Mouse (Mus musculus) gastrocnemius, postnatal 4 days (tissue): ENCODE measurements around the gene Nlgn1. TPM values are rescaled to one million over a fixed set of nuclear protein-coding genes. Genes with fewer than 3 reads are reported as not detected.

Experiments
- DNase-seq, 2 experiments: peaks; one replicate each; pipeline ENCODE4 v3.0.0; 2021 to 2022; ENCODE audit warnings: low spot score in 2 of 2, mixed read lengths in 2 of 2
- long read RNA-seq, 2 experiments: library from polyadenylated mRNA; stranded (forward); transcript quantifications; one replicate each; pipeline ENCODE4 v2.0.0; 2021
- total RNA-seq, 2 experiments: library from RNA; stranded (reverse); gene quantifications; 2 replicates each; pipeline ENCODE4 v1.2.3; 2021

Nlgn1 gene
- total RNA-seq: 1 to 10 TPM; 1.3 to 1.5 TPM
- long read RNA-seq, experiment 1: 0 reads
- long read RNA-seq, experiment 2, partial matches to known transcripts: 0 of 1 reads
- long read RNA-seq, experiment 2, other reads (novel, unspliced or antisense): 1 of 1 reads

DNA sequence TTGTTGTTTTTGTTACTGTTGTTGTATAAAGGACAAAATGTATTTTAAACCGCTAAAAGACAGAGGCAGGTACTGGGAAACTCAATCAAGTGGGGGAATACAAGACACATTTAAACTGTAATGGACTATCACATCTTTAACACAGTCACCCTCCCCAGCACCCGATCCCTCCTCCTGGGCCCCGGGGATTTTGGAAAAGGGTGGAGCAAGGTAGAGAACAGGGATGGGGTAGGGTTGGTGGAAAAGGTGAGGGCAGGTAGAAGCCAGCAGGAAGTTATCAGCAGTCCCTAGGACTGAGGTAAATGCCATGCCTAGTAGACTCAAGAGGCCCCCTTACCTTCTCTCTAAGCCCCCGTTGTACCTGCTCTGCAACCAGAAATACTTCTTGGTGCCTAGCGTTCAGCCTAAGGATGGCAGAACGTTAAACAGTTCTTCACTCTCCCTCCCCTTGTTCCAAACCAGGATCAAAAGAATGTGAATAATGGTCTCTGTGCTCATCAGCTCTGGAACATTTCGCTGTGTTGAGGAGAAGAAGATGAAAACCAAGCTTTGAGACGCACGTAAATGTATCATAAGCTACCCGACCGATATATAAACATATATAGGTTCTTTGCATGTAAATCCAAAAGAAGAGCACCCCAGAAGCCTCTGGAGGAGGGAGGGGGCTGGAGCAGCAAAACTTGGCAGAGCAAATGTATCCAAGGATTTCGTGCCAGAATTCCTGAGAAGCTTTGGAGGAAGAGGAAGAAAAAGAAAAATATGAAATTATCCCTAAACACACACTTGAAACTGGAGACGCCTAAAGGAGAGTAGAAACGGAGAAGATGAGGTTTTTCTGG is at the start of gene Nlgn1:
Gene Nlgn1 (minus strand): TSS at position 61 of the 839 bp plus-strand sequence.
- DNase-seq: no peak

DNA sequence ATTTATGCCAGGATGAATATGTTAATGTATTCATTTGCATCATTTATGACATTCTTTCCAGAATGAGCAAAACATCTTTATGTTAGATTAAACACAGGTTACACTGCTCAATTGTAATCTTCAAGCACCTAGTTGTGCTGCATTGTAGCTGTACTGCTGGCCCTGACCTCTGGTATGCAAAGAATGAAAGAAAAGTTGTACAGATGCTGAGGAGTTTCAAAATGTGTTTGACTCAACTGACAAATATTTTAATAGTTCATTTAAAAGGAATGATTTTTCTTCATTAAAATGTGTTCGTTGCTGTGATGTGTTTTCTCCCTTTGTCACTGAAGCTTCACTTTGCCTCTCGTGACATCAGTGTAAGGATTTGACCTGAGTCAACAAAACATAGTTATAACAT is 46.0 kb upstream of the Nlgn1 start:
- no peak for DNase-seq

DNA sequence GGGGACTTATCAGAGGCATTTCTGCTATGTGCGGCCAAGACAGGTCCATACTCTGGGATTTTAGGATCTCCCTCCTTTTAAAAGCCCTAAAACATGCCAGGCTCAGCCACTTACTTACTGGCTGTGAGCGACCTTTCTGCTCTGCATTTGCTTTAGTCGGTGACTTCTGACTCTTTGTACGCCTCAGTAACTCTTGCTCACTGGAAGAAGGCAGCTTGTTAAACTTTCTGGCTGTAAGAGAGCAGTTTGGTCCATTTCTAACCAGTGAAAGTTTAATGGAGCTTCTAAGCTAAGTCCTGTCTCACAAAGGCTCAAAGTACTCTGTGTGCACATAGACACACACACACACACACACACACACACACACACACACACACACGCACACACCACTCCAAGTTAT is 22.8 kb upstream of the Nlgn1 start:
- DNase-seq: no peak

DNA sequence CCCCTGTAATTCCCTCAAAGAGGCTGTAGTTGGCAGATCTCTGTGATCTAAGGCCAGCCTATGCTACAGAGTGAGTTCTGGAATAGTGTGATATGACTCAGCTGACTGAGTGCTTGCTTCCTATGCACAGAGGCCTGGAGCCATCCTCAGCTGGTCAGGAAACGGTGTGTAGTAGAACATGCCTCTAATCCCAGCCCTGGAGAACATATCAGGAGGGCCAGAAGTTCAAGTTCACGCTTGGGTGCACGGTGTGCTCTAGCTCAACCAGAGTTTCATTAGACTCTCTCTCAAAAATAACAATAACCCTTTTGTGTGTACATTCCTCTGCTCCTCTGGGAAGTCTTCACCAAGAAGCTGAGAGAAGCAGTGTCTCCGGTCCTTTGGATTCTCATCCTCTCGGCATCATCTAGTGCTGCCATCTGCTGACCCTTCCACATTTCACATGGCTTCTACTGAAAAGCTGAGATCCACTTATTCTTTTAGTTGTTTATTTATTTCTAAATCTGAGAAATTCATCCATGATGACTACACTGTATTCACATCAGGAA is 22.3 kb upstream of the Nlgn1 start:
- no peak for DNase-seq

DNA sequence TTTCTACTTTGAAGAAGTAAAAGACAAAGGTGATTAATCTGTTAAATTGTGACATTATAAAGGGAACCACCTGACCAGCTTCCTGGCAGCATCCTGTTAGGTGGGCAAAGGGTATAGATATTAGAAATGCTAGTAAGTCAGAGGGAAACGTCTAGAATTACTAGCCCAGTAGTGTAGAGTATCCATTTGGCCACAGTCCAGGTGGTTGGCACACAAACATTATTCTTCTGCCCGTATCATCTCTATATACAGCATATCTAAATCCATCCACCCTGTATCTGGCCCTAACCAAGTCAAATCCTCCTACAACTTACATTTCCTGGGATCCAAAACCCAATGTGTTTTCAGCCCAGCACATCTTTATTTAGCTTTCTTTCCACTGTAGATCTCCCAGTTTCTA is 5.2 kb upstream of the Nlgn1 start:
- DNase-seq: no peak

DNA sequence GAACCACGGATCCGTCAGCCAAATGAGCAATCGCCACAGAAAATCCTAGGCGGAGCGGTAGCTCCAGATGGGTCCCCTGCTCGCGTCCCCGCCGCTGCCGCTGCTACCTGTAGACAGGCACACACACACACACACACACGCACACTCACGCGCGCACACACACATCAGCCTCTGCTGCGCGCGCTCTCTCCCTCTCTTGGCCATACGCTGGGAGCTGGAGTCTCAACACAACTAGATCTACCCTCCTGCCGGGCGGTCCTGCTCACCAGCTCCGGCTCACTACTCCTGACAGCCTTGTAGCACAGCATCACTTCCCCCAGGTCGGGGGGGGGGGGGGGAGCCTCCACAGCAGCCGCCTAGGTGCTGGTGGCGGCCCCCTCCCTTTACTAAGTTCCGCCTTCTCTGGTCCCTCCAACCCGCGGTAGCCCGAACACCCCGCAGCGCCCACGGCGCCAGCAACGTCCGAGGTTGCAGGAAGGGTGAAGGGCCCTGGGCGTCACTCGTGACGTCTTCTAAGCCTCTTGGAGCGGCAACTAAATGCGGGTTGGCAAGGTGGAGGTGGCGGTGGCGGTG is 1.1 kb upstream of the Nlgn1 start:
- DNase-seq: peak in 1 of 2 experiments; percentile 7

DNA sequence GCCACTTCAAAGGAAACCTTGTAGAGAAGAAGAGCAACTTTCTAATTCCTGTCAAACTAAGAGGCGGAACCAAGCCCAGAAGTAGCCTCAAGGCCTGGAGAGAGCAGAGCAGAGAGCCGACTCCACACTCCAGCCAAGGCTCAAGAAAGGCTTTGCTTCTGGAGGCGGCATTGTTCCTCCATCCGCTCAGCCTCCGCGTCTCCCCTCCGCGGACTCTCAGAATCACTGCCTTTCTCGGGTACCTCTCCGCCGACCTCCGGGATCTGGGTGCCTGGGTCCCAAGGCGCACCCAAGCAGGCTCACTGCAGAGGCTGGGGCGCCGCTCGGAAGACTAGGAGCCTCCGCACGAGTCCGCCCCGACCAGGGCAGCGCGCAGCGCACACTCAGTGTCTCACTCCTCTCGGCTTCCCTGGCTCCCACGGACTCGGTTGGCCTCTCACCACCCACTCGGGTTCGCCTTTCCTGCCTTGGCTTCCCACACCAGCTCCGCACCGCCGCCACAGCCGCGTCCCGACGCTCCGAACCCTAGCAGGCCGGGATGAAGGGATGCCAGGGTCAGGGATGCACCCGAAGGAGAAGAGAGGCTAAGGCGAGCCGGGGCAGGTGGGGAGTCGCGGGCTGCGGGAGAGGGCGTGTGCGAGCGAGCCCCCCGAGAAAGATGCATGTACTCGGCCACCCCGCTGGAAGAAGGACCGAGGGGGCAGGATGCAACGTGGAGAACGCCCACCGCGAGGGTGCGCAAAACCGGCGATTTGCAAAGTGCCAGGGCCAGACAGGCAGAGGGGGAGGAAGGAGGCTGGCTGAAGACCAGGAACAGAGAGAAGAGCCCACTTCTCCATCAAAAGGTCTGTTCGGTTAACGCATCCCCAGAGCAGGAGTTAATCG is 841 bp downstream of the Nlgn1 start:
- DNase-seq: peak in 1 of 2 experiments; percentile 16

DNA sequence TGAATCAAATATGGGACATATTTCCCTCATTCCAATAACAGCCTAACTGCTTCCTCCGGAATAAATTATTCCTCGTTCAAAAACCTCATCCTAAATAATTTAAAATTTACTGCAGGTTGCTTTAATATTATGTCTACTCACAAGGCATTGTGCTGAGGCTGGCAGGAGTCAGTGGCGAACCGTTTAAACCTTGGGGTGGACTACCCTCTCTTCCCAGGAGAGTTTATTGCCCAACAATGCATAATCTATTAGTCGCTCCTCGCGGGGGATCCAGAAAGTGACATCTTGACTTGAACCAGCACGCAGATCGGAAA is 1.4 kb downstream of the Nlgn1 start:
- no peak for DNase-seq

DNA sequence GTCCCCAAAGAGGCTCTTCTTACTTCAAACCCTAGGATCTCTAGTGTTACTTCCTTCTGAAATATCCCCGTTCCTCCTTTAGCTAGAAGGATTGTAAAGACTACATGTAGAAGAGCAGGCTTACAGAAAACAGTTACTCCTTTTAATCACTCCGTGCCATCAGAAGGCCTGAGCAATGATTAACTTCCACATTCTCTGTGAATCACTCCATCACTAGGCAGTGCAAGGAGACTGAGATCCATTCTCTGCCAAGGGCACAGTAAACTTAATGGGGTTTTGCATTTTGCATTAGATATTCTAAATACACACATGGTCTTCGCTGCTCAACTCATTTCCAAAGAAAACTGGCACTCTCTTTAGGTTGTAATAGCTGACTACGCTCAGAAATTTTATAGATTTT is 2.2 kb downstream of the Nlgn1 start:
- no peak for DNase-seq

DNA sequence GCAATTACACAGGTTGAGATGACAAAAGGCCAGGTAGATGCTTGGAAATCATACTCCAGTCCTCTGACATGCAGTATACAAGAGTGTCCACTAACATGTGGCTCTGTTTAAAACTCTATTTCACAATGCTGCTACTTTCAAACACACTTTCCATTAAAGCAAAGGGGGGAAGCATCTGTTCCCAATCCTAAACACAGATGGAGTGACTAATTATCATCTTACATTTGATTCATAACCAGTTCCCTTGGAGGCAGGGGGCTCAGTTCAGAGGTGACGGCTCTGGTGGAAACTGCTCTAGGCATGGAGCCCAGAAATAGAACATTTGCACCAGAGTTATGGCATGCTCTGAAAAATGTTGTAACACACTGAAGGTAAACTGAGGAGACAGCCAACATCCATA is 7.8 kb downstream of the Nlgn1 start:
- DNase-seq: no peak

DNA sequence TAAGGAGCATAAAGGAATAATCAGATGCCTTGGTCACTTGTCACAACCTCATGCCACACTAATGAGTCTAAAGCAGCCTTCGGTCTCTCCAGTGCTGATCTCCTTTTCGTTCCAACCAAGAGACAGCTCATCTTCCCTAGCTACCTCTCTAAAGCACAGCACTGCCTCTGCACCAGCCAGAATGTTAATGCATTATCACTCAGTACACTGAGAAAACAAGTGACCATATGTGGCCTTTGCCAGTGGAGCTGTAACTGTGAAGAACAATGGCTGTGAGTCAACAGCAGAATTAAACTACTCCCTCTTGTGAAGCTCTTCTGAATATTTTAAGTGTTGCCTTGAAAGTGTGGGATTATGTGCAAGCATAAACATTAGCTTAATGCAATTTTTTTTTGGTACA is 14.9 kb downstream of the Nlgn1 start:
- DNase-seq: no peak

DNA sequence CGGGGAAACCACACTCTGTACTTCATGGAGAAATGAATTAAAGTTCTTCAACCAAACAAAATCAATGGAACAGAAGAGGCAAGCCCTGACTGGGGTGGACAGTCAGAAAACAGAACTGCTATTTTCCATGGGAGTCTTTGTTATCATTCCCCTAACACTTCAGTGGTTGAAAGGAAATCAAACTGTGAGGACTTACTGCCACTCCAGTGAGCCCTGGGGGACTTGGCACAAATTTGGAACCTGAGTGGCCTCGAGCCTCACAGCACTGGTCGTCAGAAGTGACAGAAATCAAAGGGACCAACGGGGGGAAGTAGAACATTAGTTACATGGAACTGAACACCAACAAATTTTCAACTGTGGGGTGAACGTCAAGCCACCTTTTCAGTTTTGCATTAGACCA is 34.4 kb downstream of the Nlgn1 start:
- DNase-seq: no peak

DNA sequence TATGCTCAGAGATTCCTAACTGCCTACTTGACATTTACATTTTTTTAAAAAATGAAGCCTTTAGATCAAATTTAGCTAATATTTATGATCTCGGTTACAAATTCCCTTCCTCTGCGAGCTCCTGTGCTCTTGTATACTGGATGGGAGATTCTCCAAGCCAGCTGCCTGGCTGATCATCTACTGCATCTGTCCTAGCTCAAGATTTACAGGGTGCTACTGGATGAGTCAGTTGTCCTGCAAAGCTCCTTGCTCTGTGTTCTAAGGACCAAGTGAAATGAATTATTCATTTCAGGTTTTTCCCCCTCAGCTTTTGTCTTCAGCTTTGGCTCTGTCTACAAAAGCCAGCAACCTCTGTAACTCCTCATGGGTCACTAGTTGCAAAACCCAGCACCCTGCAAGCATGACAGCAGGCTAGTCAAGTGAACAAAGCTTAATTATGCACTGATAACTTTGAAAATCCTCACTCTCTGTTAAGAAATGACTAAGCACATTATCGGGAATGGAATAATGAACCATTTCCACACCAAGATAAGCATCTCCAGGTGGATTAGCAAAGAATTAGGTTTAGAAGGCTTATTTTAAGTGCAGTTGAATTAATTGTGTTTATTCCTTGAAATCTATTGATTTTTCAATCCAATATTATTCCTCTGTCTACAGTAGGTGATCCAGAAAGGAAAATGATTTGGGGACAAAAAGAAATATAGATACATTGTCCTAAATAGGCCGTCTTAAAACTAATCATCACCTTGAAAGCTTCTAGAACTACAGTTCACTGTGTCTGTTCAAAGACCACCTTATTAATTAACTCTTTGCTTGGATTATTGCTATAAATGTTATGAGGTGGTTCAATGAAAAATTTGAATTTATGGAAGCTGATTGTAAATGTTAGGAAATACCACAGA is 61.1 kb downstream of the Nlgn1 start:
- no peak for DNase-seq

DNA sequence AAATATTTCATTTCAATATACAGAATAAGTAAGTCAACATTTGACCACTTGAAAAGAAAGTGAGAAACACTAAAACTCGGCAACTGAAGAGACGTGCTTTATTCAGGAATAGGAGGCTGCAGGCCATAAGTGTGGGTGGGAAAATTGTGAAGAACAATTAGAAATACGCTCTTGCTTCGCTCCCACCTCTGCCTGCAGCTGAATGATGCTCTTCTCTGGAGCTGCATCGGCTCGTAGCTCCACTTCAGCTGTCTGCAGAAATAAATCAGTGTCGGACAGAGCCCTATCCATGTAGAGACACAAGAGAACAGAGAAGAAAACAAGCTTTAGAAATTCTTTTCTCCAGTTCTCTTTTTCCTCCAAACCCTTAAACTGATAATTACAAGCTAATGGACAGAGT is 85.7 kb downstream of the Nlgn1 start:
- DNase-seq: no peak

DNA sequence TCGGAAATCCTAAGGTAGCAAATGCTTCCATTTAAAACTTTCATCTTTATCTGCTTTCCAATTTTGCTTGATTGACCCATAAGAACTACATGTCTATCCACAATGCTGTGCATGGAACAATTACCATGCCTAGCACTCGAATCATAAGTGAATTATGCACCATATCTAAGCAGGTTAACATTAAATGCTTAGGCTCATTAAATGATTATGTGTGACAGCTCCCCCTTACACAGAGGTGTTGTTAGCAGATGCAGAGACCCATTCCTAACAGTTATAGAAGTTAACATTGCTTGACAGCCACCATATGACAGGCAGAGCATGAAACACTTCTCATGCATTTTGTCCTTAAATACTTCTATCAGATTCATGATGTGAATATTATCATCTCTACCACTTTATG is 89.0 kb downstream of the Nlgn1 start:
- no peak for DNase-seq

DNA sequence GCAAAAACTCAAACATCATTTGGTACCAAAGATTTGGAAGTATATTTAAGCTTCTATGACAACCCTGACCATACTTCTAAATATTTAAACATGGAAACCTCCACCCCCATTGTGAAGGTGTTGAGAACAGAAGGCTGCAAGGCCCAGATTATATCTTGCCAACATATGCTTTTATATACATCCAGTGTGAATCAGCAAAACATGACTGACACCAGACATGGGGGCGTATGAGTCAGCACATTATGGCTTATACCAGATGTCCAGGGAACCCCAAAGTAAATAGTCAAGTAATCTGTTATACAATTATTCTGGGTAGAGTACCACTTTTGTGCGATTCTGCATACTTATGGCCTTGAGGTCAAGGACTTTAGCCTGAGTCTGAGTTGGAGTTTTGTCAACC is 102.3 kb downstream of the Nlgn1 start:
- DNase-seq: no peak

DNA sequence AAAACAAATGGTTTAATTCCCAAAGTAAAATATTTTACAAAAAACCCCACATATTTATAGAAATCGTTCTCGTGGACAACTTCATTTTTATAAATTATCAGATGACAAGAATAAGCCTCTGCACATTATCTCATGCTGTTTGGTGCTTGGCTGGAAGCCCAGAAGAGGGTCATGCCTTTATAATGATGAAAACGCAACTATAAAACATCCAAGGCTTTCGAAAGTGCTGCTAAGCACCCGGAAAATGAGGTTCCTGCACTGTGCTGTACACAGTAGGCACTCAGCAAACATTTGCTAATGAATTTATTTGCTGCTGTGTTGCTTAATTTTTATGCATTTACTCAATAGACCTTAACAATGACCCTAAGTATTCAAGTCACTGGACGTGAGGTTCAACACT is 103.4 kb downstream of the Nlgn1 start:
- DNase-seq: peak in 1 of 2 experiments; percentile 15

DNA sequence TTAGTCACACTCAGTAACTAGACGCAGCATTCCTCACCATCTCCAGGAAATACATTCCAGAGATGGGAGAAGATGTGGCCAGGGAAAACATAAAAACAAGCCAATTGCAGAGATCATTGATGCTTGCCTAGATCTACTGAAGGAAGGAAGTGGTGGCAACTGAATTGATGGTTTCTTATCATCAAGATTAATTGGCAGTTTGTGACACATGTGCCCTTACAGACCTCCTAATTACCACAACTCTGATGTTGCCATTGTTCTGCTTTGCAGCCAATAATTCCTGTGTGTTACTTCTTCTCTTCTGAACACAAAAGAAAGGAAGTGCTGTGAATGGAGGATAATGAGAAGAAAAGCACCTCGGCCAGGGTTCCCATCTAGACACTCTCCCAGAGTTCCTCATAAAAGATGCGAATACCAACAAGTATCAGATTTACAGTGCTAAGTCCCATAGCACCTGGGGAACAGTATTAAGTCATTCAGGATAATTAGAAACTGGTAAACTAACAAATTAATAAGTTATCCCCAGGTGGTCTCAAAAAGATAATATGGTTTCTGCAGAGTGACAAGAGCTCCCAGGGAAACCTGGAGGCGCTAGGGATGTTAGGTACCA is 104.0 kb downstream of the Nlgn1 start:
- no peak for DNase-seq

DNA sequence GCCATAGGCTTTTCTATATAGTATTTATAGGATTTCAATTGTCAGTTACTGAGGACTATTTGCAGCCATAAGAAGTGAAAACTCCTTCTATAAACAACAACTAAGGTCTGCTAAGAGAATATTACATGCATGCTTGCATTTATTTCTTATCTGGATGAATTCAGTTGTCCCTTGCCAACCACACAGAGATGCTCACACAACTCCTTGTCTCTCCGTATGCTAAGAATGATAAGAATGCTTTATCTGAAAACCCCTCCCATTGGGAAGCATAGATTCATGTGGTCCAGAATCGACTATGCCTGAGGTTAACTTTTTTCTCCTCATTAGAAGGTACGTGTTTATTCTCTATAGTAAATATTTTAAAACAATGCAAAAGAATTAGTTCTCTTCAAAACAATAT is 108.8 kb downstream of the Nlgn1 start:
- DNase-seq: no peak

DNA sequence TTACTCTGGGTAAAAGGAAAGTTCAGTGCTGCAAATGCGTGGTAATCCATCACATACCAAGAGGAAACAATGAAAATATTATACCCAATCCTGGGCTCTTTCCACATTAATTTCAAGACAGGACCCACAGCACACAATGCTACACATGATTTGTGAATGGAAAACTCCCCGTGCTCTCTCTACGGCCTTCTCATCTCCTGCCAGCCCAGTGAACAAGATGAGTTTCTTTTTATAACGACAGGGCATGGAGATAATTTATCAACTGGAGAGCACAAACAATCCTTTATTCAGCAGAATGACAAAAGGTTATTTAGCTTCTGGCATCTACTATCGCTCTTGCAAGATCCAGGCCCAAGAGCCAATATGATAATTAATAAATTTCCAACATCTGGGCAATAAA is 116.0 kb downstream of the Nlgn1 start:
- DNase-seq: no peak
